Mouse (Mus musculus) hindbrain, embryonic 12.5 days (tissue): Measurements from ENCODE around the gene Exph5. TPM values are rescaled to one million over a fixed set of nuclear protein-coding genes. Genes with fewer than 3 reads are reported as not detected.
A peak's percentile ranks its signal among the peaks of the same experiment; 100 is the strongest.

ENCODE experiments used
- ATAC-seq: fragments of 200-750 bp; cut with Nextera tagmentation; 2 replicates; pipeline ENCODE4 v1.8.0; 2017; ENCODE audit warnings: moderate TSS enrichment; ENCODE audit not compliant: low FRiP score
- H3K27ac ChIP-seq: fragments of 300-500 bp; sonication (generic); 2 replicates; pipeline ENCODE4 v1.5.1; 2016; ENCODE audit warnings: mild to moderate bottlenecking
- H3K27me3 ChIP-seq: fragments of 300-500 bp; sonication (generic); 2 replicates; pipeline ENCODE4 v1.6.1; 2016; ENCODE audit warnings: mild to moderate bottlenecking
- H3K36me3 ChIP-seq: fragments of 300-500 bp; sonication (generic); 2 replicates; pipeline ENCODE4 v1.6.1; 2016; ENCODE audit warnings: mild to moderate bottlenecking
- H3K4me1 ChIP-seq: fragments of 300-500 bp; sonication (generic); 2 replicates; pipeline ENCODE4 v1.6.1; 2016
- H3K4me2 ChIP-seq: fragments of 300-500 bp; sonication (generic); replicated peaks from 2 replicates; pipeline ENCODE4 v1.6.1; 2016; ENCODE audit warnings: mild to moderate bottlenecking
- H3K4me3 ChIP-seq: fragments of 300-500 bp; sonication (generic); 2 replicates; pipeline ENCODE4 v1.5.1; 2016; ENCODE audit warnings: mild to moderate bottlenecking
- H3K9ac ChIP-seq: fragments of 300-500 bp; sonication (generic); 2 replicates; pipeline ENCODE4 v1.6.1; 2016; ENCODE audit warnings: mild to moderate bottlenecking, moderate library complexity
- H3K9me3 ChIP-seq: fragments of 300-500 bp; sonication (generic); replicated peaks from 2 replicates; pipeline ENCODE4 v1.6.1; 2016; ENCODE audit warnings: mild to moderate bottlenecking
- WGBS: fragments of 180-500 bp; shearing (Covaris S2); methylation state at CpG from one replicate; pipeline ENCODE4 v1.1.7; 2016; 5-methylcytosine and 5-hydroxymethylcytosine counted together
- polyA plus RNA-seq: library from polyadenylated mRNA; unstranded; fragments of >200 nt; fragmentation: Nextera tagmentation; extraction: Ambion mirVana; gene quantifications from 2 replicates; pipeline ENCODE4 v1.2.1, GENCODE M21; 2016

The Exph5 gene
- polyA plus RNA-seq, 1 experiment from 2014 or later = 0.49 TPM

DNA sequence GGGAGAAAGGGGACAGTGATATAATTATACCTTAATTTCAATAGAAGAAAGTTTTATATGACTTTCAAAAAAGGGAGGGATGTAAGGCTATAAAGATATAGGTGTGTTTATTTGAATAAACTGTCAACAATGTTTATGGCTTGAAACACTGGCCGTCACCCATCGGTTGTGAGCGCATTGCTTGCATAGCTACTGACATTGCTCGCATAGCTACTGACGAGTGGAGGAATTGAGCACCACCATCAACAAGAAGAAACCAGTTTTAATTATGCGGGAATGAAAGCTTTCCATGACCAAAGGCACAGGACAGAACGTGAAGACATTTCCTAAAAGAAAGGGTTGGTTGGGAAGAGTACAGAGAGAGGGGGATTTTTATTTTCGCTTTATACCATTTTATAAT lies 99.7 kb downstream of the Exph5 start:
- Histone ChIP-seq H3K4me3 (no peak overlapping the region), H3K27me3 (no peaks in the 10 kb centered on the region), H3K9me3 (no peaks in the 10 kb centered on the region), H3K4me2 (no peak overlapping the region), H3K9ac (no peak overlapping the region), H3K36me3 (no peaks in the 10 kb centered on the region), H3K27ac (no peak overlapping the region), H3K4me1 (peaks cover 22% of the 10 kb centered on the region)
- WGBS = 87% methylated on average over 8 of the region's 8 CpGs
- no peak for ATAC-seq

DNA sequence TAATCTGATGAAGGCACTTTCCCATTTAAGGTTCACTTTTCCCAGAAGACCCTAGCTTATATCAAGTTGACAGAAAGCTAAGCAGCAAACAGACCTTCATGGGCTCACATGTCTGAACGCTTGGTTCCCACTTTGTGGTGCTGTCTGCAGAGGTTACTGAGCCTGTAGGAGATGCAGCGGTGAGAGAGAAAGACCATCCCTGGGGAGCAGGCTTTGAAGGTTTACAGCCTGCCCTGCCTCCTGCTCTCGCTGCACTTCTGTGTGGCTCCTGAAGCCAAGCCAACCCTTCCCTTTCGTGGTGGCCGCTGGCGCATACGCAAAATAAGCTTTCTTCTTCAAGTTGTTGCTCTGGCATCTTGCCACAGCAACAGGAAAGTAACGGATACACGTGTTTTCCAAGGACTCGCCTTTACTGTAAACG lies 100.8 kb downstream of the Exph5 start, which contains the start of gene 4930550C14Rik:
Gene 4930550C14Rik, plus strand, starts transcription at position 35 of the 421 bp plus-strand sequence.
- no peak within 1 kb of the TSS for H3K9ac ChIP-seq
- no peaks in the 10 kb centered on the region for H3K9me3 ChIP-seq
- H3K36me3 ChIP-seq = no peaks in the 10 kb centered on the region
- H3K27ac ChIP-seq = 0 out of 2 replicates have a peak within 1 kb of the TSS, but pooled peaks have one; percentile 23
- WGBS = 24% methylated on average over 11 of the region's 11 CpGs
- peak within 1 kb of the TSS; percentile 11; the same call in 1 of the 2 replicates for H3K4me2 ChIP-seq
- peaks cover 22% of the 10 kb centered on the region for H3K4me1 ChIP-seq
- no peak within 1 kb of the TSS for H3K4me3 ChIP-seq
- no peaks in the 10 kb centered on the region for H3K27me3 ChIP-seq
- ATAC-seq = no peak

DNA sequence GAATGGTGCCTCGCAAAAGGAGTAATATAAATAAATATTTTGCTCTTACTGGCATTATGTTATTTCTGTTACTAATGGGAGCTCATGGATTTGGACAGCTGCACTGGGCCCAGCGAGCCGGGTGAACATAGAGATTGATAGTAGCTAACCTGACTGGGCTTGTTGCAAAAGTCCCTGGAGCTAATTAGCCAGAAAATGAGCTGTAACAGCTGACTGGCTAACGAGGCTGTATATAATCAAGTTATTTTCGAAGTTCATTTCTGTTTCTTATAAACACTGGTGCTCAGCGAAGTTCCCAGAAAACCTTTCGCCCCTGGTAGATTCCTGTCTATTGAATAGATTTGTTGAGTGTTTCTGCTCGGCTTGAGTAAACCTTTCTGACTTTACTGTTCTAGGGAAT lies 101.5 kb downstream of the Exph5 start:
- Histone ChIP-seq H3K9me3 (no peaks in the 10 kb centered on the region), H3K36me3 (no peaks in the 10 kb centered on the region), H3K4me1 (peaks cover 22% of the 10 kb centered on the region), H3K27me3 (no peaks in the 10 kb centered on the region), H3K27ac (no peak overlapping the region), H3K4me3 (no peak overlapping the region), H3K4me2 (peak overlapping the region; percentile 11; the same call in 1 of the 2 replicates), H3K9ac (no peak overlapping the region)
- 79% methylated on average over 8 of the region's 8 CpGs for WGBS
- peak; percentile 20; the same call in 1 of the 2 replicates for ATAC-seq

DNA sequence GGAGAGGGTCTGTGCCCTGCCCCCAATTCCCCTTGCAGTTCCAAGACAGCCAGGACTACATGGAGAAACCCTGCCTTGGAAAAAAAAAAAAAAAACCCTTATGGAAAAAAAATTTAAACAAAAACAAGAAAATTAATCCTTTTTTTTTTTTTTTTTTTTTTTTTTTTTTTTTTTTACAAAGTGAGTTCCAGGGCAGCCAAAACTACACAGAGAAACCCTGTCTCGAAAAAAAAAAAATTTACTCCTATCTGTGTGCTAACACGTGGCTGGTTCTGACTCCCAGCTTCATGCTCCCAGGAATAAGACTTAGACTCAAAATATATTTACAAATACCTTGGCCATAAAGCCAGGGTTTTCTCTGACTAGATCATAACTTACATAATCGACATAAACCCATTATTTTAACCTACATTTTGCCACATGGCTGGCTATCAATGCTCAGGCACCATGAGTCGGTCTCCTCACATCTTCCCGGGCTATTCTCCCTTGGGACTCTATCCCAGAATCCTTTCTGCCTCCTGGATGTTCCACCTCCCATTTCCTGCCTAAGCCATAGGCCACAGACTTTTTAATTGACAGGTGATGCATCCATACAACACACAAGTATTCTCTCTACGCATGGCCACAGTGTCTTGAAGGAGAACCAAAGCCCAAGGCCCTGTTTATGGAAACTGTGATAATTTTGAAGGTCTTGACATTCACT lies 102.7 kb downstream of the Exph5 start:
- no peak overlapping the region for H3K9ac ChIP-seq
- H3K4me1 ChIP-seq = peaks cover 20% of the 10 kb centered on the region
- H3K36me3 ChIP-seq = no peaks in the 10 kb centered on the region
- H3K9me3 ChIP-seq = no peaks in the 10 kb centered on the region
- no peaks in the 10 kb centered on the region for H3K27me3 ChIP-seq
- 77% methylated on average over 6 of the region's 6 CpGs for WGBS
- ATAC-seq = peak; percentile 41; the same call in 1 of the 2 replicates
- H3K4me3 ChIP-seq = no peak overlapping the region
- no peak overlapping the region for H3K4me2 ChIP-seq
- no peak overlapping the region for H3K27ac ChIP-seq

DNA sequence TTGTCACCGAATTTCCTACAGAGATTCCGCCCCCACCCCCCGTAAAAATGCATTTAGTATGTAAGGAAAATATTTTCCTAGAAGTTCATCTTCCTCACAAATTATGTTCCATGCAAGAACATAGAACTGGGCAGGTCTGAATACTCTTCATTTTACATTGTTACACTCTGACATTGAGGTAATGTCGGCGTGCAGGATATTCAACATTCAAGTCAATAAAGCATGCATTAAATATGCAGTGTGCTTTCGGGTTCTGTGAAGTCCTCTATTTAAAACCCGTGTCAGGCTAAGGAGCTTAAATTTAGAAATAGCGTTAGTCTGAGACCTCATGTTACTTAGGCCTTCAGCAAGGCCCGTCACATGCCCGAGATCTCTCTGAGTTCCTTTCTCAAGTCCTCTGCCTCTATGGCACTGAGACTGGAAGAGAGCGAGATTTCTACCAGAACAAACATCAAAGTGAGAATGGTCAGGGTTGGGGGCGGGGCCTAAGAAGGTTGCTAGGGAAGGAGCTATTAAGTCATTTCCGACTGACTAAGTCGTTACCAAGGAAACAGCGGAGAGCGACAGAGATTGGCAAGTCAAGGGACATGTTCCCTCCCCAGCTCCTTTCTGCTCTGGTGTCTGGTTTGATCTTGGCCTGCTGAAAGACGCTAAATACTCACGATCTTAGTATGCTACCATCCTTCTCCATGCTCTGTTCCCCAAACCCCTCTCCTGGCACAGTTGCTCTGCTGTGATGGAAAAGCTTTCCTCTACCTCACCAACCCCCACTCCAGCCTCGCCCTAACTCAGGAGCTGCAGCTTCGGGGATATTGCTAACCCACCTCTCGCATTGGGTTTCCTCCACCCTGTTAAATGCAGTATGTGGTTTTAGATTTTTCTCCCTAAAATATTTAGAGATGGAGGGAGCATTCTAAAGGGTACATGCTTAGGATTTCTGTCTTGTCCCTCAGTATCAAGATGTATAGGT lies 103.6 kb downstream of the Exph5 start:
- Histone ChIP-seq H3K4me3 (peak overlapping the region; percentile 38), H3K4me1 (peaks cover 20% of the 10 kb centered on the region), H3K36me3 (no peaks in the 10 kb centered on the region), H3K9me3 (no peaks in the 10 kb centered on the region), H3K27ac (peak overlapping the region; percentile 87), H3K27me3 (no peaks in the 10 kb centered on the region), H3K9ac (peak overlapping the region; percentile 63), H3K4me2 (peak overlapping the region; percentile 54)
- ATAC-seq = peak; percentile 94
- 25% methylated on average over 21 of the region's 21 CpGs for WGBS

DNA sequence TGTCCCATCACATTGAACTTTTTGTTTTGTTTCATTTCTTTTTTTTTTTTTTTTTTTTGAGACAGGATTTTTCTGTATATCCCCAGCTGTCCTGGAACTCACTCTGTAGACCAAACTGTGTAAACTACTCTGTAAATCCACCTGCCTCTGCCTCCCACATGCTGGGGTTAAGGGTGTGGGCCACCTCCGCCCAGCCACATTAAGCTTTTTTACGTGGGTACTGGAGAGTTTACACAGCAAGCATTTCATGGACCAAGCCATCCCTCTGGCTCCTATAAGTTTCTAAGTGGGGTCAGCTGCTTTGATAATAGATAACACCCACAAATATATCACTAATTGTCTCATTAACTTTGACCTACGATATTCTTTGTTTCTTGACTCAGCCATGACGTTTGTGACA lies 107.1 kb downstream of the Exph5 start:
- Histone ChIP-seq H3K9ac (no peak overlapping the region), H3K4me2 (no peak overlapping the region), H3K27me3 (no peaks in the 10 kb centered on the region), H3K36me3 (no peaks in the 10 kb centered on the region), H3K4me3 (no peak overlapping the region), H3K9me3 (no peaks in the 10 kb centered on the region), H3K4me1 (peaks cover 10% of the 10 kb centered on the region), H3K27ac (no peak overlapping the region)
- no peak for ATAC-seq
- WGBS = 87% methylated on average over 4 of the region's 4 CpGs

DNA sequence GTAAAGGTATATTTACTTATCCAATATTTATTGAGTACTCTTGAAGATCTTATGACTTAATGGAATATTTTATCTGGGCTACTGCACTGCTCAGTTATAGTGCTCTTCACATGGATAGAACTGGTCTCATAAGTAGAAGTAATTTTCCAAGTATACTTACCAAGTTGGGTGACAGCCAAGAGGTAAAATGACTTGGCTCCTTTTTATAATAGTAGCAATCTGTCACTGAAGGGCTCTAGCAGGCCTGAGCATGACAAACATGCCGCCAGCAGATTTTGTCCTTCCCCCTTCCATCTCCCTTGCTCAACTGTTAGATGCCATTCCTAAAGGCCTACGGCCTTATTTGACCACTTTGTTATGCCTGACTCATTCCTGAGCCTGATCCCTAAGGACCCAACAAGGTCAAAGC lies 107.5 kb downstream of the Exph5 start:
- 77% methylated on average over 2 of the region's 2 CpGs for WGBS
- no peaks in the 10 kb centered on the region for H3K36me3 ChIP-seq
- H3K4me2 ChIP-seq = no peak overlapping the region
- no peaks in the 10 kb centered on the region for H3K9me3 ChIP-seq
- H3K4me1 ChIP-seq = peaks cover 10% of the 10 kb centered on the region
- no peak for ATAC-seq
- H3K4me3 ChIP-seq = no peak overlapping the region
- no peak overlapping the region for H3K27ac ChIP-seq
- no peaks in the 10 kb centered on the region for H3K27me3 ChIP-seq
- no peak overlapping the region for H3K9ac ChIP-seq

DNA sequence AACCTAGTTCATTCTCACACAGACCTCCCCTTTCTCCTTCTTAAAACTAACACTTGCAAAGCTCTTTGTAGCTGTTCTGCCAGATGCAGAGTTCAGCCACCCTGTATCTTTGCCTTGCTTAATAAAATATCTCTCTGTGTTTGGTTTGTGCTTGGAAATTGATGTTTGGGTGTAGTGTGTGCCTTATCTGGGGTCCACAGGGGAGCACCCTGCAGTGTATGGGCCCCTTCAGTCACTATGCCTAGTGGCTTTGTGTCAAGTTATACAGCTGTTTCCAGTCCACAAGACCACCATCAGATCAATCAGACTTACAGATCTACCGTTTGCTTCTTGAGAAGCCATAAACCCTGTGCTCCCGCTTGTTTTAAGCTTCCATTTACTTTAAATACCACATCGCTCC lies 108.0 kb downstream of the Exph5 start:
- WGBS = 84% methylated on average over 3 of the region's 3 CpGs
- Histone ChIP-seq H3K27ac (no peak overlapping the region), H3K36me3 (no peaks in the 10 kb centered on the region), H3K4me1 (peaks cover 9% of the 10 kb centered on the region), H3K27me3 (no peaks in the 10 kb centered on the region), H3K9ac (no peak overlapping the region), H3K4me3 (no peak overlapping the region), H3K9me3 (no peaks in the 10 kb centered on the region), H3K4me2 (no peak overlapping the region)
- no peak for ATAC-seq

DNA sequence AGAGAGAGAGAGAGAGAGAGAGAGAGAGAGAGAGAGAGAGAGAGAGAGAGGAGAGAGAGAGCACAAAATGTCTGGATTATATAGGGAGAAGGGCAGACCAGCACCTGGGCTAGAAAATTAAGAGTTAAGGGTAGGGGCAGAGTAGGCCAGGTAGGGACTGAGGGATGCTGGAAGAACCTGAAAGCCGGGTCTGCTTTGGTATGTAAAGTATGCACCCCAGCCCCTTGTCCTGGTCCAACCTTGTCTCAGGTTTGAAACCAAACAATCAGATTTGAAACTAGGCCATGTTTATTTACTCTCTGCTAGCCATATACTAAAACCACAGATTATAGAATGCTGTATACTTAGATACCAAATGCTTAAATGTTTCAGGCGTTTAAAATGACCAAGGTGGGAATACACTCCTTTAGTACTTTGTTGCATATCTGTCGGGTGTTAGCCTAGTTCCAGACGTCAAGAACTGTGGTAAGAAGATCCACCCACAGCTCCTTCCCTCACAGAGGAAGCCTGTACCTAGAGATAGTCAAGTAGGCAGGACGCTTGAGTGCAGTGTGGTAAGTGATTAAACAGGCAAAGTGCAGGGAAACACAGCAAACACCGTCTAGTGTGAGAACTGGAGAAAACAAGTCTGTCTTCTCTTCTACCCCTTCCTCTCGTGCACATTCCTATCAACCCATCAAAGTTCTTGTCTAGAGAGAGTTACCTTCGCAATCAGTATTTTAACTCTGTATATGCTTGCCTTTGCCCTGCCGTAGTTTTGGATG lies 120.8 kb downstream of the Exph5 start:
- H3K36me3 ChIP-seq = no peaks in the 10 kb centered on the region
- H3K4me2 ChIP-seq = no peak overlapping the region
- no peak overlapping the region for H3K4me3 ChIP-seq
- 71% methylated on average over 9 of the region's 9 CpGs for WGBS
- no peaks in the 10 kb centered on the region for H3K27me3 ChIP-seq
- no peak overlapping the region for H3K9ac ChIP-seq
- H3K27ac ChIP-seq = no peak overlapping the region
- H3K9me3 ChIP-seq = no peaks in the 10 kb centered on the region
- no peaks in the 10 kb centered on the region for H3K4me1 ChIP-seq
- ATAC-seq = no peak

DNA sequence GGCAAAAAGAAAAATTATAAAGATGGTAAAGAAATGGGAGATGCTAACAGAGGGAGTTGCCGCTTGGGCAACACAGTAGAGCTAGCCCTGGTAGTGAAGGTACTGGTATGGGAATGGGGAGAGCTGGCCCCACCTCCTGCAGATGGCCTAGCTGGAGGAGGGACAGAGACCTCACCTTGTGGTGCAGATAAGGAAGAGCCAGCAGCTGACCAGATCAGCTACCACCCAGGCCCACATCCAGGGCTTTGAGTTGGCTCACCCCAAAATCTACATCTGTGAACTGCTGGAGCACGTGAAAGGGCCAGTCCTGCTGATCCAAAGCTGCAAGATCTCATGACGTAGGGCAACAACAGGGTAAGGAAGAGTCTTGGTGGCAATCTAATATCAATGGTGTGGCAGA lies 125.3 kb downstream of the Exph5 start:
- Histone ChIP-seq H3K4me1 (no peaks in the 10 kb centered on the region), H3K36me3 (no peaks in the 10 kb centered on the region), H3K27ac (no peak overlapping the region), H3K27me3 (no peaks in the 10 kb centered on the region), H3K4me2 (no peak overlapping the region), H3K9ac (no peak overlapping the region), H3K4me3 (no peak overlapping the region), H3K9me3 (no peaks in the 10 kb centered on the region)
- no peak for ATAC-seq
- 92% methylated on average over 3 of the region's 3 CpGs for WGBS
